Mouse (Mus musculus): Measurements from ENCODE around the gene Trim14. TPM values are rescaled to one million over a fixed set of nuclear protein-coding genes. Genes with fewer than 3 reads are reported as not detected.

Gene Trim14
- total and polyA plus RNA-seq, 2 experiments from 2014 or later = 1.2 to 1.5 TPM

DNA sequence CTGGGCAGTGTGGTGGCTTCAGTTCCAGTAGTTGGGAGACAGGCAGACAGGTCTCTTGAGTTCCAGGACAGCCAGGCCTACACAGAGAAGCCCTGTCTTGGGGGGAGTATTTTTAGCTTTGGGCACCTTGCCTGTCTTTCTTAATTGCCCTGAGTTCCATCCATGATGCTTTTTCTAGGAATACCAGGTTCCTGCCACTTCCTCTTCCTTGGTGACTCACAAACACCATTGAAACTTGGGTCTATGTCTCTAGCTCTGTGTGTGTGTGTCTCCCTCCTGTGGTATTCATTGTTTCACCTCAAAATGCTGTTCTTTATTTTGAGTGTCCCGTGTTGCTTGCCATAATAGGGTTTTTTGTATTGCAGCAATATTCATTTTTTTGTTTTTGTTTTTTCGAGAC, 77.5 kb downstream of the Trim14 start:
- 0 out of 2 replicates have a peak, but pooled peaks cover 5% of the 10 kb centered on the region for H3K36me3 ChIP-seq (ENCODE audit: insufficient read depth, low read length)
- no peak overlapping the region for H3K4me3 ChIP-seq (ENCODE audit: low read length)
- WGBS = 94% methylated on average over 2 of the region's 2 CpGs
- no peak overlapping the region for H3K27ac ChIP-seq
- no peak for TF ChIP-seq CTCF (IDR thresholded peaks at IDR 0.05; ENCODE audit: low read depth)
- H3K4me2 ChIP-seq (ENCODE audit: low read depth, low read length) = no peak overlapping the region
- no peak overlapping the region for H3K9ac ChIP-seq (replicated peaks; ENCODE audit: low read length)
- H3K27me3 ChIP-seq (ENCODE audit: insufficient read depth, low read length) = no peaks in the 10 kb centered on the region
- no peaks in the 10 kb centered on the region for H3K9me3 ChIP-seq (ENCODE audit: low read length)
- ATAC-seq (no peak), DNase-seq (ENCODE audit: low spot score) (no peak)
- H3K4me1 ChIP-seq (ENCODE audit: insufficient read depth, low read length) = peaks cover 3% of the 10 kb centered on the region

DNA sequence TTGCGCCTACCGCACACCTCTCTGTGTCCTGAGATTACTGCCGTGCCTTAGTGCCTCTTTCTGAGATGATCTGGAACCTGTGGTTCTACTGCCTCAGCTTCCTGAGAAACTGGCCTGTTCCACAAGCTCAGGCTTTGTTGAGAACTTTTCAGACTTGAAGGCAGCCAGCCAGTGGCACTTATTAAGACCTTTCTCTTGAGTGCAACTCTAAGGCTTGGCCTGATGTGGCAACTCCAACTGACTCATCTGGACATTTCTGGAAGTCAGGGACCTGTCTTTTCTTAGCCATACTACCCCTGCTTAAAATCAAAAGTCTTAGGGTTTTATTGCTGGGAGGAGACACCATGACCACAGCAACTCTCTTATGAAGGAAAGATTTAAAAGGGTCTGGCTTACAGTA, 78.8 kb downstream of the Trim14 start:
- TF ChIP-seq CTCF (IDR thresholded peaks at IDR 0.05; ENCODE audit: low read depth) = no peak
- Histone ChIP-seq H3K4me3 (ENCODE audit: low read length) (no peak overlapping the region), H3K9me3 (ENCODE audit: low read length) (no peaks in the 10 kb centered on the region), H3K36me3 (ENCODE audit: insufficient read depth, low read length) (0 out of 2 replicates have a peak, but pooled peaks cover 4% of the 10 kb centered on the region), H3K9ac (replicated peaks; ENCODE audit: low read length) (no peak overlapping the region), H3K4me2 (ENCODE audit: low read depth, low read length) (no peak overlapping the region), H3K4me1 (ENCODE audit: insufficient read depth, low read length) (peaks cover 11% of the 10 kb centered on the region), H3K27ac (no peak overlapping the region), H3K27me3 (ENCODE audit: insufficient read depth, low read length) (no peaks in the 10 kb centered on the region)
- ATAC-seq (no peak), DNase-seq (ENCODE audit: low spot score) (no peak)
- WGBS = 96% methylated on average over 3 of the region's 3 CpGs

DNA sequence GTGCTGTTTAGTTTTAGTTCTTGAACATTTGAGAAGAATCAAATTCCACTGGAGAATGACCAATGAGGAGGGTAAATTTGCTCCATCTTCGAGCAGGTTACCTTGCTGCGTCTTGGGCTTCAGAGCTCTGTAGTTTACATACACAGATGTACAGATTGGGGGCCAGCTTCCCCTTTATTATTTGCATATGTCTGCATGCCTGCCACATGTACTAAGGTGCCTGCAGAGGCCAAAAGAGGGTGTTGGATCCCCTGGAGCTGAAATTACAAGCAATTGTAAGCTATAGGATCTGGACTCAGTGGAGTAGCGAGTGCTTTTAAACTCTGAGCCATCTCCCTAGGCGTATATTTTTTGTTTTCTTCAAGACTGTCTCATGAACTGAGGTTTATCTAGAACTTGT, 79.2 kb downstream of the Trim14 start:
- WGBS = 92% methylated on average over 4 of the region's 4 CpGs
- H3K36me3 ChIP-seq (ENCODE audit: insufficient read depth, low read length) = 0 out of 2 replicates have a peak, but pooled peaks cover 4% of the 10 kb centered on the region

DNA sequence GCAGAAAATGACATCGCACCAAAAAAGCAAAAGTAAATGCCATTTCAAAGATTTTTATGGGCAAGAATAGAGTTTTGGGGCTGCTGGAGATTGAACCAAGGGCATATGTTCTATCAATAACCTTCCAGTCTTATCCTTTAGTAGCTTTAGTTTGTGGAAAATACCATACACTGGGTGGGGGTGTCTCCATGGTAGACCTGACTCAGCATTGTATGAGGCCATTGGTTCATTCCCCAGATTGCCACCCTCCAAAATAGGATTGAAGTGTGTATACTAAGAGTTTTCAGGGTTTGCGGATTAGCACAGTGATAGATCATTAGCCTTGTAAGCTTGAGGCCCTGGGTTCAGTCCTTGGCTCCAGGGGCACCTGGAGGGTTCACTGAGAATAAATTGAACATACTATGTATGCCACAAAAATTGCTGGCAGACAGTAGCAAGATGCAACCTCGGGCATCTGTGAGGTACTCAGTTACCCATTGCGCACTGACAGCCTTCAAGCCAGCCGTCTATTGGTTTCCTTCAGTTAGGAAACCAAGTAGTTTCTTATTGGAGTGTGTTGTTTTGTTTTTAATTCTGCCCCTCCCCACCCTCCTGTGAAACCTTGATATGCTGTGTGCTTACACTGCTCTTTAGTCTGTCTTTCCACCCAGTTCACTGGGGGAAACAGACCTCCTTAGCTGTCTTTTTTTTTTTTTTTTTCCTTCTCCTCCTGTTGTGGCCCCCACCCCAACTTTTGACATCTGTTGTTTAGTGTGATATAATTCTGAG, 81.7 kb downstream of the Trim14 start:
- Histone ChIP-seq H3K36me3 (ENCODE audit: insufficient read depth, low read length) (no peaks in the 10 kb centered on the region), H3K4me3 (ENCODE audit: low read length) (no peak overlapping the region), H3K4me1 (ENCODE audit: insufficient read depth, low read length) (peaks cover 14% of the 10 kb centered on the region), H3K27me3 (ENCODE audit: insufficient read depth, low read length) (no peaks in the 10 kb centered on the region), H3K9me3 (ENCODE audit: low read length) (no peaks in the 10 kb centered on the region), H3K27ac (no peak overlapping the region), H3K9ac (replicated peaks; ENCODE audit: low read length) (no peak overlapping the region), H3K4me2 (ENCODE audit: low read depth, low read length) (no peak overlapping the region)
- TF ChIP-seq CTCF (IDR thresholded peaks at IDR 0.05; ENCODE audit: low read depth) = no peak
- ATAC-seq = no peak
- no peak for DNase-seq (ENCODE audit: low spot score)
- 72% methylated on average over 5 of the region's 5 CpGs for WGBS

More for the DNA sequence above, 79.2 kb downstream of the Trim14 start:
- no peak for DNase-seq (ENCODE audit: low spot score)
- Histone ChIP-seq H3K9ac (replicated peaks; ENCODE audit: low read length) (no peak overlapping the region), H3K27me3 (ENCODE audit: insufficient read depth, low read length) (no peaks in the 10 kb centered on the region), H3K4me2 (ENCODE audit: low read depth, low read length) (no peak overlapping the region), H3K27ac (no peak overlapping the region), H3K4me3 (ENCODE audit: low read length) (no peak overlapping the region), H3K9me3 (ENCODE audit: low read length) (no peaks in the 10 kb centered on the region), H3K4me1 (ENCODE audit: insufficient read depth, low read length) (peaks cover 11% of the 10 kb centered on the region)
- no peak for ATAC-seq
- TF ChIP-seq CTCF (IDR thresholded peaks at IDR 0.05; ENCODE audit: low read depth) = no peak

DNA sequence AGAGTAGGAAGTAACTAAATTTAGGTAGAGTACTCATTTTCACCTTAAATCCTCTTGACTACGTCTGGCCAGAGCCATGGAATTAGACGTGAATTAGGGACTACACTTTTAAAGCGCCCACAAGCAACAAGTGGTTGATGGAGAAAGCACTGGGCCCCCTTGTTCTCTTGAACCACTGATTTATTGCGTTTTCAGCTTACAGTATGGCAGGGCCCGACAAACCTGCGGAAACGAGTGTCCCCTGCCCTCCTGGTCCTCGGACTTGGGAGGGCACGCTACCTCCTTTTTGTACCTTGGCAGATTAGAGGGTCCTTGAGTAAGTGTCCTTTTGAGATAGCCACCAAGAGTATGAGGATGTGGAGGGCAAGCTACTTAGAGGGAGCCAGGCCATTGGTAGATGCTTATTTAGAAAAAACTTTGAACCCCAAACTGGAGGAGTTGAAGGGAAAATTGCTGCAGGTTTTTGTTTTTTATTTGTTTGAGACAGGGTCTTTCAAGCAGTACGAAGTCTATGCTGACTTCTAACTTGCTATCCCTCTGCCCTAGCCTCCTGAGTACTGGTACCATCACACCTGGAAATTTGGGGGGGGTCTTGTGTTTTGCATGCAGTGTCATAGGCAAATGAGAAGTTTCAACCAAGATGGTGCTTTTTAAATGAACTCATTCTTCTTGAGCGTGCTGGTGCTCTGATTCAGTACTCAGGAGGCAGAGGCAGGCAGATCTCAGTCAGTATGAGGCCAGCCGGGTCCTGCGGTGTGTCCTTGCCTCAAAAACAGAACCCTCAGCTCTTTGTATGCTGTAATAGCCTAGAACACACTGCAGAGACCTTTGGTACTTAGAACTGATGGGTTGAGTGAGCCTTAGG, 82.9 kb downstream of the Trim14 start:
- Histone ChIP-seq H3K9ac (replicated peaks; ENCODE audit: low read length) (no peak overlapping the region), H3K4me3 (ENCODE audit: low read length) (peak overlapping the region; percentile 88), H3K9me3 (ENCODE audit: low read length) (no peaks in the 10 kb centered on the region), H3K27me3 (ENCODE audit: insufficient read depth, low read length) (no peaks in the 10 kb centered on the region), H3K27ac (0 out of 2 replicates have a peak overlapping the region, but pooled peaks have one; percentile 96), H3K36me3 (ENCODE audit: insufficient read depth, low read length) (no peaks in the 10 kb centered on the region), H3K4me2 (ENCODE audit: low read depth, low read length) (peak overlapping the region; percentile 70), H3K4me1 (ENCODE audit: insufficient read depth, low read length) (peaks cover 14% of the 10 kb centered on the region)
- WGBS = 45% methylated on average over 13 of the region's 13 CpGs
- TF ChIP-seq CTCF (IDR thresholded peaks at IDR 0.05; ENCODE audit: low read depth) = no peak
- ATAC-seq (no peak), DNase-seq (ENCODE audit: low spot score) (no peak)

DNA sequence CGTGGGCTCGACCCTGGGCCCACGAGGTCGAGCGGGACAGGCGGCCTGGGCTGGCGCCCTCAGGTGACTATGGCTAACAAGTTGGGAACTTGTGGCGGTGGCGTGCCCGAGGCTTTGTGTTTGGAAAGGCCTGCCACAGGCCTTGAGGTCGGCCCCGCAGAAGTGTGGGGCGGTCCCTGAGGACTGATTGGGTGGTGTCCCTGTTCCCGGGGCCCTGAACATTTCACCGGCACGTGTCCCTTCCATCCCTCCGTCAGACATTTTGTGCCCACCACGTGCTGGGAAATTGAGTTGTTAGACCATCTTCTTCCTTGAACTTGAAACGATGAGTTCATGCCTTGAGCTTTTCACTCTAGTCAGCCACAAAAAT, 83.5 kb downstream of the Trim14 start:
- H3K27me3 ChIP-seq (ENCODE audit: insufficient read depth, low read length) = no peaks in the 10 kb centered on the region
- no peak for TF ChIP-seq CTCF (IDR thresholded peaks at IDR 0.05; ENCODE audit: low read depth)
- peak overlapping the region; percentile 93 for H3K9ac ChIP-seq (replicated peaks; ENCODE audit: low read length)
- H3K4me2 ChIP-seq (ENCODE audit: low read depth, low read length) = peak overlapping the region; percentile 70
- peaks cover 14% of the 10 kb centered on the region for H3K4me1 ChIP-seq (ENCODE audit: insufficient read depth, low read length)
- 1% methylated on average over 18 of the region's 19 CpGs for WGBS
- no peaks in the 10 kb centered on the region for H3K36me3 ChIP-seq (ENCODE audit: insufficient read depth, low read length)
- DNase-seq (ENCODE audit: low spot score) (peak; percentile 61), ATAC-seq (peak; percentile 27)
- peak overlapping the region; percentile 96 for H3K27ac ChIP-seq
- H3K9me3 ChIP-seq (ENCODE audit: low read length) = no peaks in the 10 kb centered on the region
- H3K4me3 ChIP-seq (ENCODE audit: low read length) = peak overlapping the region; percentile 88

All from hindbrain, postnatal 0 days (tissue).